Mouse (Mus musculus) megakaryocyte, adult 5-6 weeks (primary cell): ENCODE measurements around the gene Stxbp3. TPM values are rescaled to one million over a fixed set of nuclear protein-coding genes. Genes with fewer than 3 reads are reported as not detected.
"Not testable (repeated sequence)": the region's sequence is repeated elsewhere in the genome, so short reads cannot be mapped to it uniquely, and the experiment has no call there.

Experiments used
- ATAC-seq: 2 replicates; pipeline ENCODE4 v1.8.0; 2016; ENCODE audit warnings: mild to moderate bottlenecking, inconsistent platforms; ENCODE audit not compliant: poor library complexity, severe bottlenecking
- total RNA-seq, 2 experiments: library from RNA; stranded (forward) in 1 of 2; stranded (reverse) in 1 of 2; fragments of 153-499, 151-499 nt in 1 of 2; fragments of 221-1000, 200-1000 nt in 1 of 2; gene quantifications; 2 replicates each; pipeline versions ENCODE4 v1.2.3 to v1.2.4; 2015 to 2017

The Stxbp3 gene
- total RNA-seq (2015), result 58.2 and 59.6 TPM in 2 replicates
- 50.4 and 51.9 TPM in 2 replicates for total RNA-seq (2017)

DNA sequence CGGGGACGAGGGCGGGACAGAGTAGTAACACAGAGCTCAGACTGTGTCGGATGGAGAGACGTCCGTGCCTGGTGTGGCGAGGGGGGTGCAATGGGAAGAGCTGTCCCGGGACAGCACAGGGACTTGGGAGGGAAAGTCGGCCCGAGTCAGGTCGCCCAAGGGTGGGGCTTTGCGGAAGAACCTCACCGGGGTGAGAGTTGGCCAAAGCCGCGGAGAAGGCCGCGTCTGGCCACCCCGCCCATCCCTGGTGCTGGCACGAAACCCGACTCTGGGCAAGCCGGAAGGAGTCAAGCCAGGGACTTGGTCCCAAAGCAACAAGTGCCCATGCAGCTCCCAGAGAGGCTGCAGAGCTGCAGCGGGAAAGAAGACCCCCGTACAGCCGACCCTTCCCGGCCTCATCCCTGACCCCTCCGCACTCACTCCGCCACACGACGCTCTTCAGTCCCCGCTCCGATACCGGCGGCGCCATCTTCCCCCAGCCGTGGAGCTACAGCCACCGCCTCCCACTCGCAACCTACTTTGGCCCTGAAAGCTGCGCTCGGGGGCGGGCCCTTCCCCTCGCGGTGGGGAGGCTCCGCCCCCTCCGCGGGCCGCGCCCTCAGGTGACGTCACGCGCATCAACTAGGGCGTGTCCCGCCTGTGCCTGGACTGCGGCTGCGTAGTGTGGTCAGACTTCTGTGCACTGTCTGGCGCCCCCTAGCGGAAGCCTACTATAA is at the start of gene Stxbp3:
Gene Stxbp3 (minus strand): TSS at position 527 of the 716 bp plus-strand sequence.
- ATAC-seq, result peak; percentile 96

- ATAC-seq, result no peak
Measured at GRCm38 (mm10) chr3:108889908-108890307, 49.6 kb upstream of the Stxbp3 start, which contains the start of gene Fndc7. TSS of gene Fndc7 (minus strand) at chr3:108890008.

- ATAC-seq, result no peak
Measured at GRCm38 (mm10) chr3:108887618-108887975, 47.3 kb upstream of the Stxbp3 start.

DNA sequence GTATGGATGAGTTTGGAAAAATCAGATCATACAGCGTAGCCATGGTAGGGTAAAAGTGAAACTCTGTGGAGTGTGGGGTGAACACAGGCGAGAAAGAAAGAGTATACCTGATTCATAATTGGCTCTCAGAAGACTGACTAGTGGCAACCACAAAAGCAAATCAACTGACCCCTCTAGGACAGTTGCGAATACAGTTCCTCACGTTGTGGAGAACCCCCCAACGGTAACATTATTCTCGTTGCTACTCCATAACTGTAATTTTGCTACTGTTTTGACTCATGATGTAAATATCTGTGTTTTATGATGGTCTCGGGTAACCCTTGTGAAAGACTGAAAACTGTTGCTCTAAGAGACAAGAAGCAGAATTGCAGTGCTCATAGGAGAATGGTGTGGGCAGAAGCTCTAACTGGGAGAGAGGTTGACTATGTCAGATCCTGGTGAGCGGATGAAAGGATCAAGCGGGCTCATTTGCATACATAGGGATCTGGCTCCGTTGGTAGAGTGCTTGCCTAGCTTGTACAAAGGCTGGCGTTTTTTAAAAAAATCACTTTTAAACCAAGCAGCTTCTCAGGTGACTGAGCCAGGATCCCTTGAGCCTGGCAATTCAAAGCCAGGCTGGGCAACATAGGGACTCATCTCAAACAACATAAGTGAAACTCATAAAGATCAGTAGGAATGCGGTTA is 46.8 kb upstream of the Stxbp3 start:
- ATAC-seq, result no peak

DNA sequence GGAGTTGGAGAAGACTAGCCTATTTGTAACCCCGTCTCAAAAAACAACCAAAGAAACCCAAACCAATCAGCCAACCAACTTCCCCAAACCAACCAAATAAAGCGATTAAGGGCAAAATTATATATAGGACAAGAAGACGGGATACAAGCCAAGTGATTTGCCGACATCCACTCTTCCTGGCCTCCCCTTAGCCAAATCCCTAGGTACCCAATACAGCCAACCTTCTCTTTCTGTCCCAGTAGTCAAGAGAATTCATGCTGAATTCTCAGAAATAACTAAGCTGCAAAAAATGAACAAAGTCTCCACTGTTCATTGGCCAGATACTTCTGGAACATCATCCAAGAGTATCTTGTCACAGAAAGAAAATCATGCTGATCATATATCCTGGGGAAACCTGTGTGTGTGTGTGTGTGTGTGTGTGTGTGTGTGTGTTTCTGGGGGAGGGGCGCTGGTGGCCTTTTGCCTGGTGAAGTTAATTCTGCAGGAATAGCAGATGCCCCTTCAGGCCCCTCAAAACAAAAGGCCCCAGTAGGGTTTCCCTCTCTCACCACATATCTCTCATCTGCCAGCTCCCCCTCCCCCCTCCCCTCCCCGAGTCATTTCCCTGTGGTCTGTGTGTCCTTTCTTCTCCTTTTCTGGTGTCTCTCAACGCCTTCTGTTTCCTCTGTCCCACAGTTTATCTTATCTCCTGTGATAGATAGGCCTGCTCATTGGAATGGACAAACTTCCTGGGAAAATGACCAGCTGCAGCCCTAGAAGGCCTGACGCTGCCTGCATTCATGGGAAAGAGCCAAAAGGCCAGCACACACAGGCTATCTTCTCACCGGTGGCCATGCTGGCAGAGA is 45.6 kb upstream of the Stxbp3 start:
- ATAC-seq, result peak; percentile 77

DNA sequence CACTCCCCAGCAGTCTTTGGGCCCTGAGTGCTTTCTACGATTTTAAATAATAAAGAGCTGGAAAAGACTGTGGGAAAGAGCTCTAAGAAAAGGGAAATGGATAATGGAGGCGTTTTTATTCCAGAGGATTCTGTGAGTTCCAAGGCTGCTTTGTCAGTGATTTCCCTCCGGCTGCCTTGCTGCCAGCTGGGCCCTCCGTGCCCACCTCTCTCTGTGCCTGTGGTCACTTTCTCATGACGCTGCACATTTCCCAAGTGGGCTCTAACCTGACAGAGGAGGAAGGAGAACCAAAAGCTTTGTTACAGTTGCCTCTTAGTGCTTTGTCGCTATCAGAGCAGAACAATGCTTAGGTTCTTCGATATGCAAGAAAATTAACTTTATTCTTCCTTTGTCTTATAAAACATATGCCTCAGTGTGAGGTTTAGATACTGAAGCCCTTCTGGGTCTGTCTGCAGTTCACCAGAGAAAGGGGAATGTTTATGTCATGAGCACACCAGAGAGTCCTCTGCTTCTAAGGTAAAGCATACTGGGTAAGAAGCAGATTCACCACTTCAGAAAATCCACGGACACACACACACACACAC is 44.5 kb upstream of the Stxbp3 start:
- peak; percentile 38; the same call in 1 of the 2 replicates for ATAC-seq

GRCm38 (mm10) chr3:108883067-108883466 is 42.7 kb upstream of the Stxbp3 start:
- no peak for ATAC-seq

GRCm38 (mm10) chr3:108881873-108882272 is 41.5 kb upstream of the Stxbp3 start:
- ATAC-seq, result not testable (repeated sequence)

DNA sequence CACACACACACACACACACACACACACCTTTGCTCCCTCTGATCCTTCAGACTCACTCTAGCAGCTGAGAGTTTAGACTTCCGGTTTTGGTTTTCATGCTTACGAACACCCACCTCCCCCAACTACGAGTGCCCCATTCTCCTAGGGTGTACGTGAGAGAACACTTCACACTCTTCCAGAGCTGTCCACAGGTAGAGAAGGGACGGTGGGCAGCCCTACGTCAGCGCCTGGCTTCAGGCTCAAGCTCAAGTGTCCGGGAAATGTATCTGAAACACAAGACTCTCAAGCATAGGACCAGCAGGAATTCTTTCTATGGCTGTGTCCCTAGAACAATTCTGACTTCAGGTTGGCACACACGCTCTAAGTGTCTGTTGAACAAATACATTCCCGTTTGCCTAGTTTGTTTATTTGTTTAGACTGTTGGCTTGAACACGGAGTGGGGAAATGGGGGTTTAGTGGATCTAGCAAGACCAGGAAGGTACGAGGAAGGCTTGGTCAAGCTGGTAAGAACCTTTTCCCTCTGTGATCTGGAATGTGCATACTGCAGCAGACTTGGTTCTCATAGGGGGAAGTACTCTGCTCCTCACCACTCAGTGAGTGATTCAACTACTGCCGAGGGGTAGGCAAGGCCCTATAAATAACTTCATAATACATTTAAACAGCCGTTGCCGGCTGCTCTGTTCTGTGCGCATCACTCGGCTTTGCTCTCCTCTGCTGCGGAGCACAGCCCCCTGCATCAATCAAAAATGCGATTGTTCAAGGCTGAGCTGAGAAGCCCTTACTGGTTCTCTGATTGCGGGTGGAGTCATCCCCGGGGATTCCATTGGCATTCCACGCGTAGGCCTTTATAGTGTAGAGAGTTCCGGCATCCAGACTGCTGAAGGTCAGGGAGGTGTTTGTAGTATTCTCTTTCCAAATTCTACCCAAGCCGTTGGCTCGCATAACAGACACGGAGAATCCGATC is 40.5 kb upstream of the Stxbp3 start:
- peak; percentile 56 for ATAC-seq

DNA sequence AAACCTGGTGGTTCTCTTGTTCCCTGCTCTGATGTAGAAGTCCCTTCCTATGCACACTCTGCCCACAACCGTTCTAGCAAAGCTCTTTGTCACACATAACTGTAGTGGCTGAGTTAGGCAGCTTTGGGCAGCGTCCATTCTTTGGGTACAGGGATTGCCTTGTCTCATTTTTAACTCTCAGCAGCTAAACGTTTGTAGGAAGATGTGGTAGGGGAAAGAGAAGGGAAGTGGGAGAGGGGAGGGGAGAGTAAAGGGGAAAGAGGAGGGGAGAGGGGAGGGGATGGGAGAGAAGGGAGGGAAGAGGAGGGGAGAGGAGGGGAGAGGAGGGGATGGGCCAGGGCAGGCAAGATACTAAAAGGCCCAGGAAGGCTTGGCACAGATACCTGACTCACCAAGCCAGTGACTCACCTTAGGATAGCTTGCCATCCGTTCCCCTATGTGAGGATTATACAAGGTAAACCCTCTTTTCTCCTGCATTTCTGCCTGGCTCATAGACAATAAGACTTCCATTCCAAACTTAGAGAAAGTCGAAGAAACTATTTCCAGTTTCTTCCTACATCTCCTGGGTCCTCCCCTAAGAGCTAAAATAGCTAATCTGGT is 39.6 kb upstream of the Stxbp3 start:
- ATAC-seq, result no peak

DNA sequence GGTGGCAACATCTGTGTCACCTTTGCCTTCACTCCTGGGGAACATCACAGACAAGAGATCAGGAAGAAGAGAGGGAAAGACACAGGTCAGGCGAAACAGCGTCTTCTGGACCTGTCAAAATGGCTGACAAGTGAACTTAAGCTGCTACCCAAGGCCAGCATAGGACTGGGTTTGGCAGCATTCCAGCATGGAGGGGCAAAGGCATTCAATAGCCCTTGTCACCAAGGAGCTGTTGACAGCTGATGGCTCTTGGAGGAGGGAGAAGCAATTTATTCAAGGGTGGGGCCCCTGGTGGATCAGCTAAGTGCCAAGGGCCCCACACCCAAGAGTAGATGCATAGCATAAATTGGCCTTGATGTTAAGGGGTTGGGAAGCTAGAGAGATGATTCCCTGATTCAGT is 38.8 kb upstream of the Stxbp3 start:
- ATAC-seq, result no peak

- no peak for ATAC-seq
Measured at GRCm38 (mm10) chr3:108870631-108871030, 30.3 kb upstream of the Stxbp3 start.

DNA sequence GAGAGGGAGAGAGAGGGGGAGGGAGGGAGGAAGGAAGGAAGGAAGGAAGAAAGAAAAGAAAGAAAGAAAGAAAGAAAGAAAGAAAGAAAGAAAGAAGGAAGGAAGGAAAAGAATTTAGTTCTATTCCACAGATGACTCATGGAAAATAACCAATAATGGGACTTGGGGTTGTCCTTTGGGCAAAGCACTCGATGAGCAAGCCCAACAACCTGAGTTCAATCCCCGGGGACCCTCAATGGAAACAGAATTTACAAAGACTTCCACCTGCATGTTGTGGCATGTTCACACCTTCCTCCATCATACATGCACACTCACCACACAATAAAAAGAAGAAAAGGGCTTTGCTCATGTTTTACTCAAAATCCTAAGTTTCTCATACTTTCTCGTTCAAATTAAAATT is 27.1 kb upstream of the Stxbp3 start:
- no peak for ATAC-seq

- ATAC-seq, result 0 out of 2 replicates have a peak, but pooled peaks have one; percentile 18
Measured at GRCm38 (mm10) chr3:108865676-108866075, 25.4 kb upstream of the Stxbp3 start.

- ATAC-seq, result no peak
Measured at GRCm38 (mm10) chr3:108865129-108865528, 24.8 kb upstream of the Stxbp3 start.

GRCm38 (mm10) chr3:108863091-108863490 is 22.8 kb upstream of the Stxbp3 start:
- no peak for ATAC-seq

- ATAC-seq, result not testable (repeated sequence)
Measured at GRCm38 (mm10) chr3:108862282-108862681, 22.0 kb upstream of the Stxbp3 start.

GRCm38 (mm10) chr3:108860786-108861185 is 20.5 kb upstream of the Stxbp3 start:
- ATAC-seq, result no peak

DNA sequence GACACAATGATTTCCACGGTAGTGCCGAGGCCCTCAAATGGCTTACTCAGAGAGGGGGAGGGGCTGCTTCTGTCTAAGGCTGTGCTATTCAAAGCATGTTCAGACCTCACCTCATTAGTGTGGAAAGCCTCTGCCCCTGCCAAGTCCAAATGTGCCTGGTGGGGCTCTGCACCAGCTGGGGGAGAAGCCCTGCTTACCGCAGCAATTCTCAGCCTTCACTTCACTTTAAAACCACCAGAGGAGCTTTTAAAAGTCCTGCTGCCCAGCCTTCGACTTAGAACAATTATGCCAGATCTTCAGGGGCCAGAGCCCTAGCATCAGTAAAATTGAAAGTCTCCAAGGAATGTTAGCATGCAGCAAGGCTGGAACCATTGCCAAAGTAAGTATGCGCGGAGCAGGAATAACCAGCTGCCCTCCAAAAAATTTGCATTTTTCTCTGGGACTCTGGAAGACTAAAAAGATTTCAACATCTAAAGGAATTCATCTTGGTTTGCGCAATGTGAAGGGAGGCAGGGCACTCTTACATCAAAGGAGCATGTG is 18.0 kb upstream of the Stxbp3 start:
- ATAC-seq, result no peak
